Mouse (Mus musculus): ENCODE results near the gene Erc2. TPM values are rescaled to one million over a fixed set of nuclear protein-coding genes. Genes with fewer than 3 reads are reported as not detected.

Gene Erc2
- polyA plus RNA-seq, 1 experiment from 2014 or later: 1.4 TPM

- H3K9ac ChIP-seq (ENCODE audit: low read depth, low read length): no peak overlapping the region
- no peak overlapping the region for H3K27ac ChIP-seq (ENCODE audit: low read length)
- peaks cover 93% of the 10 kb centered on the region for H3K27me3 ChIP-seq (ENCODE audit: control insufficient read depth, insufficient read depth, low read depth, low read length)
- H3K36me3 ChIP-seq (ENCODE audit: control insufficient read depth, insufficient read depth): no peaks in the 10 kb centered on the region
- H3K4me3 ChIP-seq (ENCODE audit: low read depth, low read length): no peak overlapping the region
- 10% methylated on average over 27 of the region's 27 CpGs for WGBS (ENCODE audit: insufficient replicate concordance)
- ATAC-seq (ENCODE audit: low read depth): no peak
- no peaks in the 10 kb centered on the region for H3K4me1 ChIP-seq (ENCODE audit: control insufficient read depth, low read depth, low read length)
- no peaks in the 10 kb centered on the region for H3K9me3 ChIP-seq (replicated peaks; ENCODE audit: control insufficient read depth, low read length)
- no peak overlapping the region for H3K4me2 ChIP-seq (ENCODE audit: low read depth, low read length)
Observed at GRCm38 (mm10) chr14:28508288-28509258, 886.3 kb downstream of the Erc2 start.

- no peak overlapping the region for H3K4me3 ChIP-seq (ENCODE audit: low read depth, low read length)
- H3K27me3 ChIP-seq (ENCODE audit: control insufficient read depth, insufficient read depth, low read depth, low read length): peaks cover 82% of the 10 kb centered on the region
- no peak for ATAC-seq (ENCODE audit: low read depth)
- no peaks in the 10 kb centered on the region for H3K9me3 ChIP-seq (replicated peaks; ENCODE audit: control insufficient read depth, low read length)
- no peak overlapping the region for H3K4me2 ChIP-seq (ENCODE audit: low read depth, low read length)
- no peaks in the 10 kb centered on the region for H3K4me1 ChIP-seq (ENCODE audit: control insufficient read depth, low read depth, low read length)
- no peak overlapping the region for H3K27ac ChIP-seq (ENCODE audit: low read length)
- no peak overlapping the region for H3K9ac ChIP-seq (ENCODE audit: low read depth, low read length)
- no peaks in the 10 kb centered on the region for H3K36me3 ChIP-seq (ENCODE audit: control insufficient read depth, insufficient read depth)
- WGBS (ENCODE audit: insufficient replicate concordance): 1% methylated on average over 47 of the region's 47 CpGs
Observed at GRCm38 (mm10) chr14:28509441-28510340, 887.5 kb downstream of the Erc2 start.

- H3K27ac ChIP-seq (ENCODE audit: low read length): no peak overlapping the region
- no peak for ATAC-seq (ENCODE audit: low read depth)
- H3K4me1 ChIP-seq (ENCODE audit: control insufficient read depth, low read depth, low read length): no peaks in the 10 kb centered on the region
- 2% methylated on average over 29 of the region's 29 CpGs for WGBS (ENCODE audit: insufficient replicate concordance)
- H3K4me3 ChIP-seq (ENCODE audit: low read depth, low read length): no peak overlapping the region
- H3K36me3 ChIP-seq (ENCODE audit: control insufficient read depth, insufficient read depth): no peaks in the 10 kb centered on the region
- no peaks in the 10 kb centered on the region for H3K9me3 ChIP-seq (replicated peaks; ENCODE audit: control insufficient read depth, low read length)
- H3K4me2 ChIP-seq (ENCODE audit: low read depth, low read length): no peak overlapping the region
- H3K27me3 ChIP-seq (ENCODE audit: control insufficient read depth, insufficient read depth, low read depth, low read length): peaks cover 74% of the 10 kb centered on the region
- H3K9ac ChIP-seq (ENCODE audit: low read depth, low read length): no peak overlapping the region
Observed at GRCm38 (mm10) chr14:28510341-28511028, 888.3 kb downstream of the Erc2 start.

- no peak for ATAC-seq (ENCODE audit: low read depth)
- H3K4me2 ChIP-seq (ENCODE audit: low read depth, low read length): no peak overlapping the region
- no peak overlapping the region for H3K27ac ChIP-seq (ENCODE audit: low read length)
- no peak overlapping the region for H3K9ac ChIP-seq (ENCODE audit: low read depth, low read length)
- H3K4me3 ChIP-seq (ENCODE audit: low read depth, low read length): no peak overlapping the region
- no peaks in the 10 kb centered on the region for H3K9me3 ChIP-seq (replicated peaks; ENCODE audit: control insufficient read depth, low read length)
- under 1% methylated on average over 39 of the region's 41 CpGs for WGBS (ENCODE audit: insufficient replicate concordance)
- H3K36me3 ChIP-seq (ENCODE audit: control insufficient read depth, insufficient read depth): no peaks in the 10 kb centered on the region
- H3K27me3 ChIP-seq (ENCODE audit: control insufficient read depth, insufficient read depth, low read depth, low read length): peaks cover 67% of the 10 kb centered on the region
- H3K4me1 ChIP-seq (ENCODE audit: control insufficient read depth, low read depth, low read length): no peaks in the 10 kb centered on the region
Observed at GRCm38 (mm10) chr14:28511029-28511651, 888.9 kb downstream of the Erc2 start.

- Histone ChIP-seq H3K4me1 (ENCODE audit: control insufficient read depth, low read depth, low read length) (no peaks in the 10 kb centered on the region), H3K4me2 (ENCODE audit: low read depth, low read length) (no peak overlapping the region), H3K9ac (ENCODE audit: low read depth, low read length) (no peak overlapping the region), H3K9me3 (replicated peaks; ENCODE audit: control insufficient read depth, low read length) (no peaks in the 10 kb centered on the region), H3K4me3 (ENCODE audit: low read depth, low read length) (no peak overlapping the region), H3K27ac (ENCODE audit: low read length) (no peak overlapping the region), H3K36me3 (ENCODE audit: control insufficient read depth, insufficient read depth) (no peaks in the 10 kb centered on the region), H3K27me3 (ENCODE audit: control insufficient read depth, insufficient read depth, low read depth, low read length) (peaks cover 49% of the 10 kb centered on the region)
- WGBS (ENCODE audit: insufficient replicate concordance): 72% methylated on average over 5 of the region's 5 CpGs
- no peak for ATAC-seq (ENCODE audit: low read depth)
Observed at GRCm38 (mm10) chr14:28512805-28513590, 890.8 kb downstream of the Erc2 start.

GRCm38 (mm10) chr14:28514171-28514570, 891.9 kb downstream of the Erc2 start:
- peaks cover 37% of the 10 kb centered on the region for H3K27me3 ChIP-seq (ENCODE audit: control insufficient read depth, insufficient read depth, low read depth, low read length)
- no peaks in the 10 kb centered on the region for H3K36me3 ChIP-seq (ENCODE audit: control insufficient read depth, insufficient read depth)
- no peak overlapping the region for H3K9ac ChIP-seq (ENCODE audit: low read depth, low read length)
- WGBS (ENCODE audit: insufficient replicate concordance): 45% methylated on average over 2 of the region's 2 CpGs
- H3K9me3 ChIP-seq (replicated peaks; ENCODE audit: control insufficient read depth, low read length): no peaks in the 10 kb centered on the region
- H3K4me3 ChIP-seq (ENCODE audit: low read depth, low read length): no peak overlapping the region
- H3K27ac ChIP-seq (ENCODE audit: low read length): no peak overlapping the region
- H3K4me2 ChIP-seq (ENCODE audit: low read depth, low read length): no peak overlapping the region
- no peaks in the 10 kb centered on the region for H3K4me1 ChIP-seq (ENCODE audit: control insufficient read depth, low read depth, low read length)
- ATAC-seq (ENCODE audit: low read depth): no peak

- ATAC-seq (ENCODE audit: low read depth): no peak
- H3K4me2 ChIP-seq (ENCODE audit: low read depth, low read length): no peak overlapping the region
- no peak overlapping the region for H3K9ac ChIP-seq (ENCODE audit: low read depth, low read length)
- no peak overlapping the region for H3K4me3 ChIP-seq (ENCODE audit: low read depth, low read length)
- H3K9me3 ChIP-seq (replicated peaks; ENCODE audit: control insufficient read depth, low read length): no peaks in the 10 kb centered on the region
- no peaks in the 10 kb centered on the region for H3K4me1 ChIP-seq (ENCODE audit: control insufficient read depth, low read depth, low read length)
- WGBS (ENCODE audit: insufficient replicate concordance): 56% methylated on average over 6 of the region's 6 CpGs
- H3K27ac ChIP-seq (ENCODE audit: low read length): no peak overlapping the region
- peaks cover 26% of the 10 kb centered on the region for H3K27me3 ChIP-seq (ENCODE audit: control insufficient read depth, insufficient read depth, low read depth, low read length)
- H3K36me3 ChIP-seq (ENCODE audit: control insufficient read depth, insufficient read depth): no peaks in the 10 kb centered on the region
Observed at GRCm38 (mm10) chr14:28515331-28515730, 893.1 kb downstream of the Erc2 start.
